Mouse (Mus musculus): ENCODE results near the gene Birc5.
"Not testable (repeated sequence)": the region's sequence is repeated elsewhere in the genome, so short reads cannot be mapped to it uniquely, and the experiment has no call there.

The Birc5 gene

DNA sequence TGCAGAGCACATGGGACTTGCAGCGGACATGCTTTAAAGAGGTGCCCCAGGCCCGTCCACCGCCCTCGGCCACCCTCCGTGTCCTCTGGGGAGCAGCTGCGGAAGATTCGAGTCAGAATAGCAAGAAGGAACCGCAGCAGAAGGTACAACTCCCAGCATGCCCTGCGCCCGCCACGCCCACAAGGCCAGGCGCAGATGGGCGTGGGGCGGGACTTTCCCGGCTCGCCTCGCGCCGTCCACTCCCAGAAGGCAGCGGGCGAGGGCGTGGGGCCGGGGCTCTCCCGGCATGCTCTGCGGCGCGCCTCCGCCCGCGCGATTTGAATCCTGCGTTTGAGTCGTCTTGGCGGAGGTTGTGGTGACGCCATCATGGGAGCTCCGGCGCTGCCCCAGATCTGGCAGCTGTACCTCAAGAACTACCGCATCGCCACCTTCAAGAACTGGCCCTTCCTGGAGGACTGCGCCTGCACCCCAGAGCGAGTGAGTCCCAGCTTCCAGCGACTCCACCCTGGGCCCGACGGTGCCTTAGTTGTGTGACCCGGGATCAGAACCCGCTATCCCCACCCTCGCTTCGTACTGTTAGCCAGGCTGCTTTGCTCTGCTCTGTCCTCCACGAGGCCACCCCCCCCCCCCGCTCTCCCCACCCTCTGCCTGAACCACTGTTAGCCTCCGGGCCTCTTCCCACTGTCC lies at the start of gene Birc5:
Birc5 (plus strand) TSS at position 267 of the 687 bp plus-strand sequence.
- peak; percentile 95 for DNase-seq (ENCODE audit: low spot score in 2 of 2)

DNA sequence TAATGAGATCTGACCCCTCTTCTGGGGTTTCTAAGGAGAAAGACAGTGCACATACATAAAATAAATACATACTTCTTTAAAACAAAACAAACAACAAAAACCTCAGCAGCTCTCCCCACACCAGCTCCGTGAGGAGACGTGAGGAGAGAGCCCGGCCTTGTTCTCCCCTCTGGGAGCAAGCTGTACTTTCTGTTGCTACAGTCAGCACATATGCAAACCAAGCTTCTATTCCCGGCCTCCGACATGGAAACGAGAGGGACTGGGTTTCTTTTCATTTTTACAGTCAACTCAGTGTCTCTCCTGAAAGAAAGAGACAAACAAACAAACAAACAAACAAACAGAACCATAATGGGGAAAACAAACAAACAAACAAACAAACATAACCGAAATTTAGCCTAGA lies 49.0 kb upstream of the Birc5 start:
- no peak for DNase-seq (ENCODE audit: low spot score in 2 of 2)

DNA sequence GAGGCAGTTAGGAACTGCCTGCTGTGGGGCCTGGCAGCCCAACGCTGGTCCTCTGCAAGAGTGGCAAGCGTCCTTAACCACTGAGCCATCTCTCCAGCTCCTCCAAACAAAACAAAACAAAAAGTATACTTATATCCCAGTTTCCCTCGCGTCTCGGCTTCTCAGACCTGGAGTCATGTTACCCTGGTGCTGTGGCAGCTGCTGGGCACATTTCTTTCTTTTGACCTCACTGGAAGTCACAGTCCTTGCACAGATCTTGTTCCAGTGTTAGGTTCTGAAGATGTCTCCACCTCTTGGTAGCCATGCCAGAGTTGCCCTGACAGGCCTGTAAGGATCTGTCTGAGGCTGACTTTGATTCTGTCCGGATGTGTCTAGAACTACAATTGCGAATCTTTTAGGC lies 47.4 kb upstream of the Birc5 start:
- DNase-seq (ENCODE audit: low spot score in 2 of 2), result no peak

DNA sequence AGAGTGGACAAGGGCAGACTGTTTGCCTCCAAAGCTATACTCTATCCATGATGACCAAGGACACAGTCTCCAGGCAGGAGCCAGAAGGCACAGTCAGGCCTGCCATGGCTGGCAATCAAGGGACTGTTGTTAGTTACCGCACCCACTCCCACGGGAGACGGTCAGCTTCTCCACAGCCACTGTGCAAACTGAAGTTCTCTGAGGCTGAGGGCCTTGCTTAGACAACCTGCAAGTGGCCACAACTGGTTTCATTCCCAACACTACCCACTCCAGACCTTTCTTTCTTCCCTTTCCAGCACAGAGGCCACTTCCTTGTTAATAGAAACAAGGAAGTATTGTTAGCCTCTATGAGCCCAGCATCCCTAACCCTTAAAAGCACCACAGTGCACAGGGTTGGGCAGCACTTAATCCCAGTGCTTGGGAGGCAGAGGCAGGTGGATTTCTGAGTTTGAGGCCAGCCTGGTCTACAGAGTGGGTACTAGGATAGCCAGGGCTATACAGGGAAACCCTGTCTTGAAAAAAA lies 45.8 kb upstream of the Birc5 start:
- no peak for DNase-seq (ENCODE audit: low spot score in 2 of 2)

DNA sequence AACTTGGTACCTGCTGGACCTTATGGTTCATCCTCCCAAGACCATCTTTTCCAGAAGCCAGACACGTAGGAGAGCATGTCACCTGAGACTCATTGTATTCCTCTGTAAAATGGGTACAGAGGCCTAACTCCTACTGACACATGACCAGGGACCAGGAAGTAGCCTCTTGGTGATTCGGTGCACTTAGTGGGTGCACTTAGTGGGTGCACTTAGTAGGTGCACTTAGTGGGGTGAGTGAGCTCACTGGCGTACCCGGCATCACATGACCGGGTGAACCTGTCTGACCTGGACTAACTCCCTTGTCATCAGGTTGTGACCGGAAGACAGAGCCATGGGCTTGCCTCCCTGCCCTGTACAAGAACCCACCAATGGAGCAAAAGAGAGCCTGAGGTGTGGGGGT lies 42.3 kb upstream of the Birc5 start:
- DNase-seq (ENCODE audit: low spot score in 2 of 2), result no peak

DNA sequence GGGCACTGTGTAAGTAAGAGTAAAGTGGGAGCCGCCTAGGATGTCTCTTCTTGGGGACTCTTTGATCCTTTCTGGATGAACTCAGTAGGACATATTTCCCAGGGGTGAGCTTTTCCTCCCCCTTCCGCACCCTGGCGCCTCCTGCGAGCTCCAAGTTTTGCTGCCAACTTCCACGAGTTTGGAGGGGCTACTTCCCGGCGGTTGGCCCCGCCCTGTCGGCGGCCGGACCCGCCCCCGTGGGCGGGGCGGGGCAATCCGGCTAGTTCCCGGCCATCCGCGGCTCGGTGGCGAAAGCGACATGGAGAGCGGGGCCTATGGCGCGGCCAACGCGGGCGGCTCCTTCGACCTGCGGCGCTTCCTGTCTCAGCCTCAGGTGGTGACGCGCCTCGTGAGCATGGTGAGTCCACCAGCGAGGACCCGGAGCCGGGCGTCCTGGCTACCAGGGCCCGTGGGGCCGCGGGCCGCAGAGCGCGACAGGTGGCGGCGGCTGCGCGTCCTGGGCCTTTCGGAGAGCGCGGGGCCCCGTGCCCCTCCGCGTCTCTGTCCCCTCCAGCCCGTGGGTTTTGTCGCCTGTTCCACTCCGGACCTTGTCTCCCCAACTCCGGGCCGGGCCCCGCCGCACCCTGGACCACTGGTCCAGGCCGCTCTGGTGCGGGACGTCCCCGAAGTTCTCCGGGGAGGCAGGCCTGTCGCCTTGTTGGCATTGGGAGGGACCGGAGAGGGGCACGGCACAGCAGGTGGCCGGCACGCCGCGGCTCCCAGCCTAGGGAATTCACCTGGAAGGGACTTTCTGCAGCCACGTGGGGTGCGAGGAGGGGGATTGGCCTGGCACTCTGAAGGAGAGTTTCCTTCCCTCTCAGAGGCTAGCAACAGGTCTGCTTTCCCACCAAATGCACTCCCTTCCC lies 39.4 kb upstream of the Birc5 start, which contains the start of the genes Gm20708 and Syngr2:
Gm20708 (plus strand) TSS at position 262 of the 905 bp plus-strand sequence.
Syngr2 (plus strand) TSS at position 262 of the 905 bp plus-strand sequence.
- DNase-seq (ENCODE audit: low spot score in 2 of 2), result peak in 1 of 2 experiments; percentile 44

DNA sequence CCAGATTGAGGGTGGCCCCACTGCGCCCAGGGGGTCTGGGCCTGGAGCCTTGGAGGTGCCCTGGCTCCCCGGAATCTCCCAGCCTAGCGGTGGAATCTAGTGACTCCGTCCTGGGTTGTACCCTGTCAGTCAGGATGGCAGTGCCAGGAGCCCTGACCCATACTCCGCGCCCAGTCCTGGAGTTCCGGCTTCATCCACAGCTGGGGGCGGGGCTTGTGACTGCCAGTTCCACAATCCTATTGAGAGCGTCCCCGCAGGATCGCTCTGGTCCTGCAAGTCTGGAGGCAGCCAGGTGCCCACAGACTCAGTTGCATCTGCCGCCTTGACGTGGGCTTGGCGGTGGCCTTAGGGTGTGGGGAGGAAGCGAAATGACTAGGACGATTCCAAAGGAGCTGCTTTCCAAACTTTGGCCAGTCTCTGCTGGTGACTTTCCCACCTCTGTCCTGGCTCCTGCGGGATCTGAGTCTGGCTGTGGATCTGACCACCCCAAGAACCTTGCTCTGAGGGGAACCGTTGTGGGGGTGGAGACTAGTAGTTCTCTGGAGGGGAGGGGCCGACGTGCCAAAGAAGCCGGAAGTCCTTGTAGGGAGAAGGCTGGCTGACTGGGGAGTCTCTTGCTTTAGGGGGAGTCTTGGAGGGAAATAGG lies 38.5 kb upstream of the Birc5 start:
- peak; percentile 58 to 78 for DNase-seq (ENCODE audit: low spot score in 2 of 2)

DNA sequence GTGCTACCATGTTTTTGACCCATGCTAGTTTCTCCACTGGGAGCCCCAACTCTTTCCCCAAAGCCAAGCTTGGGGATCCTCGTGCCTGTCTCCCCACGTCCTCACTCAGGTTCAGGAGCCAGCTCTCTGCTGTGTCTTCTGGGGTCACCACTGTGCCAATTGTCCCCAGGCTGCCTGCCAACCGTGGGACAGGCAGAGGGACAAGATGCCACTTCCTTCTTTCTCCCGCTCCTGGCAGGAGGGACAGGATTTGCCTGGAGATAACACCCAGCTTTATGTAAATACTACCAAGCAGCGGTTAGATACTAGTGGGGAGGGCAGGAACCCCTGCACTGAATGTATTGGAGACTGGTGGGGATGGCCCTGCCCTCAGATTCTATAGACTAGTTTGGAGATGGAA lies 35.2 kb upstream of the Birc5 start:
- no peak for DNase-seq (ENCODE audit: low spot score in 2 of 2)

DNA sequence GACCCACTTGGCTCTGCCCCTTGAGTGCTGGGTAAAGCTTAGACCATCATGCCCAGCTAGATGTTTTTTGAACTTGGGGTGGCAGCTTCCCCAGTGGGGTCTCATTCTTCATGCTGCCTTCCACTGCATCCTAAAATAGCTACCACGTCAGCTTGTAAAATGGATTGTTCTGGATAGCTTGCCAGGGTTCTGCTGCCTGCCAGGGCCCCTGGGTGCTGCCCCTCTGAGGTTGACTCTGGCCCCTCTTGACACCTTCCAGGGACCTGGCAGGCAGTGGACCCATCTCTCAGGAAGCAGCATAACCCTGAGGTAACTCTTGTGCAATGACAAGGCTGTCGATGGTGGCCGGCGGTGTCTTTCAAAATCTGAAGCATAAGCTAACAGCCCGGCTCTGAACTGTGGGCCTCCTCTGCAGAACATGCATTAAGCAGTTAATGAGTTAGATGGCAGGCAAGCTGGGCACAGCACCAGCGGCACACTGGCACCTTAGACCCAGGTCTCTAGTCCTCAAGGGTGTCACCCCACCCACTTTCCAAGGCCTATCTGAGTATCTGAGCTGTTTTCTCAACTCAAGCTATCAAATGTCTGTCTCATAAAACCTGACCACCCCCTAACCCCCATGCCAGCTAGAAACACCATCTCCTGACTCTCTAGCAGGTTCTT lies 34.2 kb upstream of the Birc5 start:
- DNase-seq (ENCODE audit: low spot score in 2 of 2), result no peak

DNA sequence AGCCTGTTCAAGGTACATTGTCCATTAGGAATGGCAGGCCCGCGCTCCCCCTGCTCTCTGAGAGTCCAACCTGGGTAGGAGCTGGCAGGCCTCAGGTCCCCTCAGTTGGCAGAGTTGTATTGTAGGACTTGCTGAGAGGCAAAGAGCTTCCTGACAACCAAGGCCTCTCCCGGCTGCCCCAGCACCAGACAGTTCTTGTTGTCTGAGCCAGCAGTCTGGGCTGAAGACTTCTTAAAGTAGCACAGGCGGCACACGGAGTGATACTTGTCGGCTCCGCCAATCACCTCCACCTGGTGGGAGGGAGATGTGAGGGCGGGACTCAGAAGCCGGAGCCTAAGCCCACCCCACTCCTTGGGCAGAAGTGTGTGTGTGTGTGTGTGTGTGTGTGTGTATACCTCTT lies 33.2 kb upstream of the Birc5 start:
- not testable (repeated sequence) for DNase-seq (ENCODE audit: low spot score in 2 of 2)

DNA sequence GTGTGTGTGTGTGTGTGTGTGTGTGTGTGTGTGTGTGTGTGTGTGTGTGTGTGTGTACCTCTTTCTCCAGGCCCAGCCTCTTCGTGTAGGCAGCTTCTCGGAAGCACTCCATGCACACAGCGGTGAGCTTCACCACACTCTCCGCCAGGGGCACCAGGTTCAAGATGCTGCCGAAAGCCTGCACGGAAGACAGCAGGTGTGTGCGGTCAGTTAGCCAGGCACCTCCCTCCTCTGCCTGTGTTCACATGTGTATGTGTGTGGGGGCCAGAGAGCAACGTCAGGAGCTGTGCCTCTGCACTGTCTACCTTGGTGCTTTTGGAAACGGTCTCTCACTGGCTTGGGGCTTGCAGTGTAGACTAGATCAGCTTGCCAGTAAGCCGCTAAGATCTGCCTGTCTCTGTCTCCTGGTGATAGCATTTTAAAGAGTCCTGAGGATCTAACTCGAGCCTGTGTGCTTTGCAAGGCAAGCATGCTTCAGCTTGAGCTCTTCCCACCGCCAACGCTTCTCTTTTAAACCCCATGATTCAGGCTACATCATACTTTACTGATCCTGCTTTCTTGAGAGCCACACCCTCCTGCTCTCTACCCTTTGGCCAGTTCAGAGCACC lies 32.6 kb upstream of the Birc5 start:
- no peak for DNase-seq (ENCODE audit: low spot score in 2 of 2)

DNA sequence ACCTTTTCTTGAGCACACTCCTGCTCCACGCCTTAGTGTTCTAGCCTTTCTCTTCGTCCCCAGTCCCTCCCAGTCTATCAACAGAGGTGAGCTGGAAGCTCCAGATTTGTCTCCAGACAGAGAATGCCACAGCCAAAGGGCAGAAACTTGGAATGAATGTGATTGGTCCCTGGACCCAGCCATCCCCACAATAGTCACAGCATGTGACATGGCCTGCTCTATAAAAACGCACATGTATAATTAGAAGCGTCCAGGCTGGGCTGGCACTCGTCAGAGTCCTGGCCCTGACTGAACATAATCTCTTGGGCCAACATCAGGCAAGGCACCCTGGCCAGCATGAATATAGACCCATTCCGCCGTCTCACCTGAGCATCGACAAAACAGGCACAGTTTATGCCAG lies 30.0 kb upstream of the Birc5 start:
- DNase-seq (ENCODE audit: low spot score in 2 of 2), result no peak

DNA sequence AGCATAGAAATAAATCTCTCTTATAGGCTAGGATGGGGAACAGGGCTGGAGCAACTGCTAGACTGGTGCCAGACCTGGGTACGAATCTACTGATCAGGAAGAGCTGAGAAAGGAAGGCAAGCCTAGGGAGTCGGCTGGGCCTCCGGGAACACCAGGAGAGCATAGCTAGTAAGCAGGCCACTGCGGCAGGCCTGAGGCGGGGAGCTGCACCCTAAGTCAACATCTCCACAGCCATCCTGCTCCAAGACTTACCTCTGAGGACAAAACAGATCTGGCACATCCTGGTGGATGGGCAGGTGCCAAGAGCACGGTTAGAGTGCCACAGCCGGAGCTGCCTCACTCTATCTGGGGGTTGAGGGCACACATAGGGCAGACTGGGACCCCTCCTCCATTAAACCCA lies 28.9 kb upstream of the Birc5 start:
- DNase-seq (ENCODE audit: low spot score in 2 of 2), result no peak

DNA sequence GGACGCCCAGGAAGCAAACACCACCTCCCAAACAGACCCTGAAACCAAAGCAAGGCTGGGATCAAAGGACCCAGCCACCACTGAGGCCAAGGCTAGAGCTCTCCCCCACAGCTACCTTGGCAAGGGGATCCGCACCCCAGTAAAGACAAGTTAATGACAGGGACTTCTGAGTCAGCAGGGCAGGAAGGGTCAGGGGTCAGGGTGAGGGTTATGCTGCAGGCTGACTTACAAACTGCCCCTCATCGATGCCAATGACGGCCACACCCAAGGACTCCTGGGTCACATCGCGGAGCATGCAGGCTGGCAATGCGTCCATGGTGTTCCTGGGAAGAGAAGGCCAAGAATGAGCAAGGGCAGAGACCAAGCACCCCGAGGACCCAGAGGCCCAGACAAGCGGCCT lies 27.2 kb upstream of the Birc5 start:
- DNase-seq (ENCODE audit: low spot score in 2 of 2), result no peak

DNA sequence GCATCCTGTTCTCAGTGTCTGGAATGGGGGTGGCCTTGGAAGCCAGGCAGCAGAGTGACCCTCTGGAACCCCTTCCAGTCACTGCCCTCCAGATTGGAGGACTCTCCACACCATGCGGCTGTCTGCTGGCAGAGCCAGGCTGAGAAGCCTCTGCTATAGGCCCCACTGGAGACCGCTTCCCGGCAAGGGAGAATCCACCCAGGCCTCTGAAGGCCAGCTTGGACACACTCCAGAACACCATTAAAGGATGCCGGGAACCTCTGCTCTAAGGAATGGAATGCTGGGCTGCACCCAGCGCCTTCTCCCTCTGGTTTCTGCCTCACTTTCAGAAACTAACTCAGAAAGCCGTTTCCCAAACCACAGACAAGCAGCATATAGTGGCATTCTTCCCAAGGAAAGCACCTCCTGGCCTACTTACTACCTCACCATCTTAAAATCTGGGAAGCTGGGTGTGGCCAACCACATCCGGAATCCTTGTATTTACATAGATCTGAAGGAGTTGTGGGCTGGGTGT lies 26.3 kb upstream of the Birc5 start:
- DNase-seq (ENCODE audit: low spot score in 2 of 2), result no peak

DNA sequence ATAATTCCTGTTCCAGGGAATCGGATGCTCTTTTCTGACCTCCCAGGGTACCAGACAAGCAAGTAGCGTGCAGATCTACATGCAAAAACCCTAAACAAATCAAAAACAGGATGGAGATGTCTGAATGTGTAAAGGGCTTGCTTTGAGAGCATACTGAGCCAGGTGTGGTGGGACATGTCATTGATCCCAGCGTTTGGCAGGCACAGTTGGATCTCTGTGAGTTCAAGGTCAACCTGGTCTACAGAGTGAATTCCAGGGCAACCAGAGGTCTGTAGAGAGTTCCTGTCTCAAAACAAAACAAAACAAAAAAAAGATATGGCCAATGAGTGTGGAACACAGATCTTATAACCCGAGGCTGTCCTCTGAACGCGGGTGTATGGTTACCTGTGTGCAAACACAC lies 25.6 kb upstream of the Birc5 start:
- no peak for DNase-seq (ENCODE audit: low spot score in 2 of 2)

DNA sequence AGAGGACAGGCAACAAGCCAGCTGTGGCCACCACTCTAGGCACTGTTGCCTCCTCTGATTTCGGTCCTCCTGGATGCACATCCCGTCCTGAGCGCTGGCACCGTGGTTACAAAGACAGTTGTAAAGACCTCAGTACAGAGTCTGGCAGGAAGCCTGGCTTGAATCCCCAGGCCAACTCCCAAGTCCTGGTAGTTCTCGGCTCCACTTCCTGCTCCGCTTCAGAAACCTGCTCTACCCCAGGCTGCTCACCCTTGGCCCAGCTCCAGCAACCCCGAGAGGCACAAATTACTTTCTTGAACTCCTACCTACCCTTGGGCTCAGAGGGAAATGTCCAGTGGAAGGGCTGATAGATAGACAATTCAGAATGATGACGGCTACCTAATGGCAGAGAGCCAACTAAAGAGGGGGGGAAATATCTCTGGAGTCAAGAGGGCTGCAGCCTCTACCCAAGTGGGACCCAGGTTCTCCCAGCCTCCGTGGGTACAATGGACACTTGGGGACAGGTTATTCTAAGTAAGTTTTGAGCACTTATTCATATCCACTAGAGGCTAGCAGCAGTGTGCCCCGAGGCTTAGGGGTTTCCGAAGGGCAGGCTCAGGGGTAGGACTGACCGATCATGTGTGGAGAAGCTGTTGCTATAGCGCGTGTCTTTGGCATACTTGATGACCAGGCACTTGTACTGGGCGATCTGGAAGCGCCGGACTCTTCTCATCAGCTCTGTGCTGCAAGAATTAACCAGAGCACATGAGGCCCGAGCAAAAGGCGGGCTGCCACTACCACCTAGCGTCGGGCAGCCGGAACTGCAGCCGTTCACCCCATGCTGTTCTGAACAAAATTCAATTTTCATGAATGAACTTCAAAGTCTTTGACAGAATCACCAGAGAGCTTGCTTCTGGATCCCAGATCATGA lies 24.7 kb upstream of the Birc5 start:
- peak; percentile 86 for DNase-seq (ENCODE audit: low spot score in 2 of 2)

DNA sequence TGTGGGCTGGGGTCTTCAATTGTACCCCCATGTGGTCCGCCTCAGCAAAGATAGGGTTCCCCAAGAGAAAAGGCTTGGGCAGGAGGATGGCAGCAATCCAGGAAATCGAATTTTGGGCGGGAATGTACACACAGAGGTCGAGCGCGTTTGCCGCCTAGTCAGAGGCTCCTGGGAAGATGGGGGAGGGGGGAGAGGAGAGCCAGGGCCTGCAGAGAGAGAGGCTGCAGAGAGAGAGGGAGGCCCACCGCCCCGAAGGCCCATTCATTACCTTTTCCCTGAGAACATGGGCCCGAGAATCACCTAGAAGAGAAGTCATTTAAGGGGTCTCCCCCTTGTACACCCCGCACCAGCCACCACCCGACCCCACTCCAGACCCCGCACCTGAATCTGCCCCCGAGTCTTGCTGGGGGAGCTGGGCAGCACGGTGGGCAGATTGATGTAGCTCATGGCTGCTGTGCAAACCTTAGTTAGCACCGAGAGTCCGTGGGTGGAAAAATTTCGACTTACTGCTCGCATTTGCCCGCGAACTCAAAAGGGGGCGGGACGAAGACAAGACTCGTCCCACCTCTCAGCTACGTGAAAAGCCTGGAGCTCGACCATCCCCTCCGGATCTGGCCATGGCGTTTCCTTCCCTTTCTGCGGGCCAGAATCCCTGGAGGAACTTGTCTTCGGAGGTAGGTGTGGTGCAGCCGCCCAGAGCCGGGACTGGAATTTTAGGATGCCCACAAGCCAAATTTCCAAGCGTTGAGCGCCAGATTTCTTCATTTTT lies 23.5 kb upstream of the Birc5 start, which contains the start of the genes Afmid and Tk1:
Afmid (plus strand) TSS at position 592 of the 769 bp plus-strand sequence.
Tk1 (minus strand) TSS at position 760 of the 769 bp plus-strand sequence.
- peak; percentile 48 to 53 for DNase-seq (ENCODE audit: low spot score in 2 of 2)

DNA sequence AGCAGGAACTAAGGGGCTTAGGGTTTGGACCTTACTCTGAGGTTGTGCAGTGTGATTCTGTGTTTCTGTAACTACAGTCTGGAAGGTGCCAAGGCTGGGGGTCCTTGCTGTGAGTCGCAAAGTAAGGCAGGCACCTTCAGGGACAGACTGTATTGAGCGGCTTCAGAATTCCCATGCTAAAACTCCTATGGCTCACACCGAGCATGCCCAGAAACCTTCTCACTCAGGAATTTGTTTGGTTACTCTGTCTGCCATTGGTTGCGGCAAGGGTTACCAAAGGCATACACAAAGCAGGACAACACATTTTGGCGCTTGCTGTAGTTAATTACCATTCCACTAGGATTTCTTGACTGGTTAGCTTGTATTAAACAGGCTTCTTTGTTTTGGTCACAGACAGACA lies 22.9 kb upstream of the Birc5 start:
- DNase-seq (ENCODE audit: low spot score in 2 of 2), result no peak
